Mouse (Mus musculus): ENCODE data around the gene Fam3c. TPM values are rescaled to one million over a fixed set of nuclear protein-coding genes. Genes with fewer than 3 reads are reported as not detected.

Fam3c gene
- 57.2 and 79.3 TPM in 2 replicates for total RNA-seq (2017)

GRCm38 (mm10) chr6:22356086-22356507, at the start of gene Fam3c:
Gene Fam3c (minus strand): TSS chr6:22356243.
- peak; percentile 92 to 95 for ATAC-seq (replicated peaks in 1 of 2; ENCODE audit: insufficient read depth in 1 of 2, low FRiP score in 2 of 2, low TSS enrichment in 1 of 2, low read depth in 1 of 2, poor library complexity in 2 of 2, severe bottlenecking in 2 of 2)

- ATAC-seq (replicated peaks in 1 of 2; ENCODE audit: insufficient read depth in 1 of 2, low FRiP score in 2 of 2, low TSS enrichment in 1 of 2, low read depth in 1 of 2, poor library complexity in 2 of 2, severe bottlenecking in 2 of 2): no peak
These were observed 49.0 kb upstream of the Fam3c start for GRCm38 (mm10) chr6:22405021-22405420.

GRCm38 (mm10) chr6:22403736-22404135, 47.7 kb upstream of the Fam3c start:
- no peak for ATAC-seq (replicated peaks in 1 of 2; ENCODE audit: insufficient read depth in 1 of 2, low FRiP score in 2 of 2, low TSS enrichment in 1 of 2, low read depth in 1 of 2, poor library complexity in 2 of 2, severe bottlenecking in 2 of 2)

GRCm38 (mm10) chr6:22403317-22403716, 47.3 kb upstream of the Fam3c start:
- no peak for ATAC-seq (replicated peaks in 1 of 2; ENCODE audit: insufficient read depth in 1 of 2, low FRiP score in 2 of 2, low TSS enrichment in 1 of 2, low read depth in 1 of 2, poor library complexity in 2 of 2, severe bottlenecking in 2 of 2)

DNA sequence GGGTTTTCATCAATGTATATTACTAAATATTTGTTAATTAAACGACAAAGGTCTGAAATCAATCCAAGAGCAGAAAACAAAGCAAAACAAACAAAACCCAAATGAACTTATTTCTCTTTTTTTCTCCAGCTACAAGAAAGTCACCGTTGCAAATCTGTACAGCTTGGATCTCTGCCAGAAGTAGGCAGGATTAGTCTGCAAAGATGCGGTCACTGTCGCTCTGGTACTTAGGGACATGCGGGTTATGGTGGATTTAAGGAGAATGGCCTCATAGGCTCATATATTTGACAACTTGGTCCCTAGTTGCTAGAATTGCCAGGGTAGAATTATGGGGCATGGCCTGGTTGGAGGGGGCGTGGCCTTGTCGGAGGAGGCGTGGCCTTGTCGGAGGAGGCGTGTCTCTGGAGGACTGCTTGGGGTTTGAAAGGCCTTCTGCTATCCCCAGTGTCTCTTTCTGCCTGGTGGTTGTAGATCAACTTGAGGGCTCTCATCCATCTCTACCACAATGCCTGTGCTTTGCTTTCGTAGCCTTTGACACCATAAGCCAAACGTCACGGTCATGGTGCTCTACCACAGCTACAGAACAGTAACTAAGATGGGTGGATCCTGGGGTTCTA, 46.6 kb upstream of the Fam3c start:
- no peak for ATAC-seq (replicated peaks in 1 of 2; ENCODE audit: insufficient read depth in 1 of 2, low FRiP score in 2 of 2, low TSS enrichment in 1 of 2, low read depth in 1 of 2, poor library complexity in 2 of 2, severe bottlenecking in 2 of 2)

DNA sequence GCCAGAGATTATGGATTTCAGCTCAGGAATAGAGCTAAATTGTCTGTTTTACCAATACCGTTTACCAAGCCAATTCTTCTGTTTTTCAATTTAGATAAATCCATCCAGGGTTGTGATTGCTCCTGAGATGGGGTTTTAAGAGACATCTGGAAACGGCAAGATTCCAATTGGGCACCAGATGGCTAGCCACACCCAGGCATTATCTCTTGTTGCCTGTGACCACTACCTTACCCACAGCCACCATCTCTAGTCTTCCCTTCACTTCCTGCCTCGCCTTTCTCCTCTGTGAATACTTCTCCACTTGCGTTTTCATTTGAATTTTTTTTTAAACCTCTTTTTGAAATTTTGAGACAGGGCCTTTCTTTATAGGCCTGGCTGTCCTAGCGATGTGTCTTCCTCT, 46.0 kb upstream of the Fam3c start:
- peak in 1 of 2 experiments; percentile 32; a peak in 1 of 4 replicates for ATAC-seq (replicated peaks in 1 of 2; ENCODE audit: insufficient read depth in 1 of 2, low FRiP score in 2 of 2, low TSS enrichment in 1 of 2, low read depth in 1 of 2, poor library complexity in 2 of 2, severe bottlenecking in 2 of 2)

GRCm38 (mm10) chr6:22398079-22398774, 42.2 kb upstream of the Fam3c start:
- 0 out of 4 replicates have a peak, but pooled peaks of 1 of the 2 experiments have one; percentile 32 for ATAC-seq (replicated peaks in 1 of 2; ENCODE audit: insufficient read depth in 1 of 2, low FRiP score in 2 of 2, low TSS enrichment in 1 of 2, low read depth in 1 of 2, poor library complexity in 2 of 2, severe bottlenecking in 2 of 2)

- ATAC-seq (replicated peaks in 1 of 2; ENCODE audit: insufficient read depth in 1 of 2, low FRiP score in 2 of 2, low TSS enrichment in 1 of 2, low read depth in 1 of 2, poor library complexity in 2 of 2, severe bottlenecking in 2 of 2): no peak
These were observed 39.2 kb upstream of the Fam3c start for GRCm38 (mm10) chr6:22395207-22395606.

DNA sequence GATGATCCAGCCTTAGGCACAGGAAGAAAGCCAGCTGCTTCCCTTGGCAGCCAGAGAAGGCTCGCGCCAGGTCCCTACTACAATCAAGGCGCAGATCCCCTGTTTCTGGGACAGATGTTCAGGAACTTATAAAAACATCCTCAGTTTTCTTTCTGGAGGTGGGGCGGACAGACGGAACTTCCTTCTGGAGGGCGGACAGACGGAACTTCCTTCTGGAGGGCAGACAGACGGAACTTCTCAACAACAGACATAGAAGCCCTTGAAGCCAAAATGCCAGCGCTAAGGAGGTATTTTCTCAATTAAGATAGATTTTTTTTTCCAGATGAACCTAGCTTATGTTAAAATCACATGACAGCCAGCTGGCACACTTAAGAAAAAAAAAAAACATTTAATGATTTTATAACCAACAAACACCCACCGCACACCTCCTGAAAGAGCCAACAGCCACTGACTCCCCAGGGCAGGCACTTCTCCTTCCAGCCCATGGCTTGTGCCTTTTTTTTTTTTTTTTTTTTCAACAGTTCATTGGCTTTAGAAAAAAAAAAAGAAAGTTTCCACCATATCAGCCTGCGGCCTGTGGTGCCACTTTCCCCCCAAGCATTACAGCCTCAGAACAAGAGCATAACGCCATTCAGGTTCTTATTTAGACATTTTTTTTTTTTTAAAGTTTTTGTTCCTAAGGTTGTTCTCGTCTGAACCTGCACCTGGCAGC, 34.8 kb upstream of the Fam3c start:
- peak; percentile 74 to 78 for ATAC-seq (replicated peaks in 1 of 2; ENCODE audit: insufficient read depth in 1 of 2, low FRiP score in 2 of 2, low TSS enrichment in 1 of 2, low read depth in 1 of 2, poor library complexity in 2 of 2, severe bottlenecking in 2 of 2)

DNA sequence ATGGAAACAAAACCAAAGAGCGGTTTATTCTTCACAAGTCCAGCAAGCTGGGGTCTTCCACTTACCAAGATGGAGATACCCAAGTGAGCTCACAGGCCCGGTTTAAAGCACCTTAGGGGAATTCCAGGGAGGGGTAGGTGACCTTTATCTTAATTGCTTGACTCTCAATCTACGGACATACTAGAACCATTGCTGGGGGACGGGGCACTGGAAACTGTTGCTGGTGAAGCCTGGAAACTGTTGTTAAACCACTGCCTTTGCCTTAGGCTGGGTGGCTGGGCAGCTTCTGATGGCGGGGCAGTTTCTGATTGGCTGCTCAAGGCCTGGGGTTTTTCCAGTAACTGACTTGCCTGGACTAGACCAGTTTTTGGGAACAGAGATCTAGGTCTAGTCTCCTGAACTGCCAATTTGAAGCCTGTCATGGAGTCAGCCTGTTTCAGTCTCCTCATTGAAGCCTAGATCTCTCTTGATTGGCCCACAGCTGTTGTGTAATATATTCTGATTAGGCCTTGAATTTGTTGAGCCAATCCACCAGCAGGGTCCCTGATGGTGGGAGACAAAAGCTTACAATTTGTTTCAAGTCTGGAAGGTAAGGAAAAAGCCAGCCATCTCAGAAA, 29.3 kb upstream of the Fam3c start:
- ATAC-seq (replicated peaks in 1 of 2; ENCODE audit: insufficient read depth in 1 of 2, low FRiP score in 2 of 2, low TSS enrichment in 1 of 2, low read depth in 1 of 2, poor library complexity in 2 of 2, severe bottlenecking in 2 of 2): no peak

DNA sequence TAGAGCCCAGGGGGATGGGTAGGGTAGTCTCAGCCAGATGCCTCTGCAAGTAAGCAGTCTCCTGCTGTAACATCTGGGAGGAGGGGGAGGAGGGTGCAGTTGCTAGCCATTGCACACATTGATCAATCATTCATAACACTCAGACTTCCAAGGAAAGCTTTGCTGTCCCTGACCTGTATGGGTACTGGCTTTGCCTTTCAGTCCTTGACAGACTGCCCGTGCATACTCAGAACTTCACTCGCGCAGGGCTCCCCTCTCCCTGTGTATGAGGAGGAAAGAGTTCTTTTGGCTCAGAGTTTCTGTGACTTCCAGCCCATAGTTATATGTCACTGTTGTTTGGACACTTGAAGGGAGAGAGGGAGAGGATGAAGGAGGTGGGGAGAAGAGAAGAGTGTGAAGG, 24.2 kb upstream of the Fam3c start:
- ATAC-seq (replicated peaks in 1 of 2; ENCODE audit: insufficient read depth in 1 of 2, low FRiP score in 2 of 2, low TSS enrichment in 1 of 2, low read depth in 1 of 2, poor library complexity in 2 of 2, severe bottlenecking in 2 of 2): no peak

- ATAC-seq (replicated peaks in 1 of 2; ENCODE audit: insufficient read depth in 1 of 2, low FRiP score in 2 of 2, low TSS enrichment in 1 of 2, low read depth in 1 of 2, poor library complexity in 2 of 2, severe bottlenecking in 2 of 2): no peak
These were observed 23.8 kb upstream of the Fam3c start for GRCm38 (mm10) chr6:22379831-22380230.

DNA sequence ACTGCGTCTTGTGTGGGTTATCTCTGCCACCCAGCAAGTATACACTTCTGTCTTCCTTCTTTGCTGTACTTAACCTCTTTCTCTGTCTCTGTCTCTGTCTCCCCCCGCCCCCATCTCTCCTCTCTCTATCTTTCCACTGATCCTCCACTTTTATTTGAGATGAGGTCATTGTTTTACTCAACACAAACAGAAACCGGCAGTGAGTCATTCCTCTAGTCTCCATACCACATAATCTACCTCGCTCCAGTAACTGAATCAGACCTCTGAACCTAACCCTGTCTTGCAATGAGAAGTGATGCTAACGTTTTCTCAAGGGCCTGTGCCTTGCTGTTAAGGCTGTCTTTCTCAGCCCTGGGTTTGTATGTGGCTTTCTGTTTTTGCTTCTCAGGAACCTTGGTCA, 22.4 kb upstream of the Fam3c start:
- no peak for ATAC-seq (replicated peaks in 1 of 2; ENCODE audit: insufficient read depth in 1 of 2, low FRiP score in 2 of 2, low TSS enrichment in 1 of 2, low read depth in 1 of 2, poor library complexity in 2 of 2, severe bottlenecking in 2 of 2)

- ATAC-seq (replicated peaks in 1 of 2; ENCODE audit: insufficient read depth in 1 of 2, low FRiP score in 2 of 2, low TSS enrichment in 1 of 2, low read depth in 1 of 2, poor library complexity in 2 of 2, severe bottlenecking in 2 of 2): no peak
These were observed 18.7 kb upstream of the Fam3c start for GRCm38 (mm10) chr6:22374791-22375190.

DNA sequence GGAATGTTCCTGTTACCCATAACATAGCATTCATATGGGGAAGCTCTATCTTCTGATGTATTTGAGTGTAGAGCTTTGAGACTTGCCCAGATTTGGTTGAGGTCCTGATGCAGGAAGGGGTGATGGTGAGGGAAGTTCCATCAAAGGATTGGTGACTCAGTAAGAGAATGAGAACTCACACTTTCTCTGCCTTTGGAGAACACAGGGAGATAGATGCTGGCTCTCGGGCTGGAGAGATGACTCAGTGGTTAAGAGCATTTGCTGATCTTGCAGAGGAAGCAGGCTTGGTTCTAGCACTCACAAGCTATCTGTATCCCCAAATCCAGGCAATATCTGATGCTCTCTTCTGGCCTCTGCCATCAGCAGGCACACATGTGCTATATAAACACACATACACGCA, 17.4 kb upstream of the Fam3c start:
- ATAC-seq (replicated peaks in 1 of 2; ENCODE audit: insufficient read depth in 1 of 2, low FRiP score in 2 of 2, low TSS enrichment in 1 of 2, low read depth in 1 of 2, poor library complexity in 2 of 2, severe bottlenecking in 2 of 2): no peak

DNA sequence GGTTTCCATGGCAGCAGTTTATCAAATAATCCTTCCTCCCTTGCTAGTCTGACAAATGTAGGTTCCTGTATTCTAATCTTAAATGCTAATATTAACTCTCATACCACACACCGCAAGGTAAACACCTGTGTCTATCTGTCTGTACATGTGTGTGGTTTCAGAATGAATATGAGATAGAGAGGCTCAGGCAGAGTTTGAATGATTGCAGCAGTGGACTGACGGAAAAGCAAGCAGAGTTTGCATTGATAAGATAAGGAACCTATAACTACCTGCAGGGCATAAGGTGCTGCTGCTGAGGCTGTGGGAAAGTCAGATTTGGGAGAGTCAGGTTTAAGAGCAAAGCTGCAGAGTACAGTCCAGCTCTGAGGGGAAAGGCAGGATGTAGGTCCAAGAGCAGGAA, 10.9 kb upstream of the Fam3c start:
- no peak for ATAC-seq (replicated peaks in 1 of 2; ENCODE audit: insufficient read depth in 1 of 2, low FRiP score in 2 of 2, low TSS enrichment in 1 of 2, low read depth in 1 of 2, poor library complexity in 2 of 2, severe bottlenecking in 2 of 2)

- ATAC-seq (replicated peaks in 1 of 2; ENCODE audit: insufficient read depth in 1 of 2, low FRiP score in 2 of 2, low TSS enrichment in 1 of 2, low read depth in 1 of 2, poor library complexity in 2 of 2, severe bottlenecking in 2 of 2): peak; percentile 47 to 78
These were observed 7.5 kb upstream of the Fam3c start for GRCm38 (mm10) chr6:22363590-22363989.

DNA sequence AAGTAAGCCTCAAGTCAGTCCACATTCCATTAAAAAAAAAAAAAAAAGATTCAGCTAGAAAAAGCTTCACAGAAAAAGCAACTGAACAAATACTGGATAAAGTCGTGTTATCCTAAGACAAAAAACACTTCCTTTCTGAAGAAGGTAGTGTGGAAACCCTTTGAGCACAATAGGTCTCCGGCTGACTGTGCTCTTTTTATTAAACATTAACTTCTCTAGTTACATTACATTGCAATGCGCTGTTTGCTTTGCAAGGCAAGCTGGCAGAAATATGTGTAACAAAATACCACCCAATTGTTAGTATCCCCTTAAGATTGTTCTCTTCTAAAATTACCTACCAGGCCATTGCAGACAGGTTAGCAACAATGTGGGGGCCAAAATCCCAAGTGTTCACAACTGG, 5.9 kb upstream of the Fam3c start:
- ATAC-seq (replicated peaks in 1 of 2; ENCODE audit: insufficient read depth in 1 of 2, low FRiP score in 2 of 2, low TSS enrichment in 1 of 2, low read depth in 1 of 2, poor library complexity in 2 of 2, severe bottlenecking in 2 of 2): no peak

All from hematopoietic stem cell, adult 5-6 weeks (primary cell).